Mouse (Mus musculus) monocyte, adult 5-6 weeks (primary cell): Measurements from ENCODE around the gene Ptma. TPM values are rescaled to one million over a fixed set of nuclear protein-coding genes. Genes with fewer than 3 reads are reported as not detected.
"Not testable (repeated sequence)": the region's sequence is repeated elsewhere in the genome, so short reads cannot be mapped to it uniquely, and the experiment has no call there.

ENCODE experiments used
- ATAC-seq: fragments of 153-309, 156-312 bp; replicated peaks from 2 replicates; pipeline ENCODE4 v1.8.0; 2017; ENCODE audit warnings: mild to moderate bottlenecking; ENCODE audit not compliant: low TSS enrichment, insufficient number of reproducible peaks, severe bottlenecking, poor library complexity, low FRiP score
- total RNA-seq: library from RNA; stranded (forward); fragments of 200-1000, 200-491, 200-594 nt; gene quantifications from 3 replicates; pipeline ENCODE4 v1.2.3, GENCODE M21; 2017

The Ptma gene
- total RNA-seq, 1 experiment from 2014 or later = 2,606 TPM

GRCm38 (mm10) chr1:86530871-86531546, 4.5 kb downstream of the Ptma start:
- no peak for ATAC-seq

GRCm38 (mm10) chr1:86531547-86532321, 5.2 kb downstream of the Ptma start:
- ATAC-seq = no peak

DNA sequence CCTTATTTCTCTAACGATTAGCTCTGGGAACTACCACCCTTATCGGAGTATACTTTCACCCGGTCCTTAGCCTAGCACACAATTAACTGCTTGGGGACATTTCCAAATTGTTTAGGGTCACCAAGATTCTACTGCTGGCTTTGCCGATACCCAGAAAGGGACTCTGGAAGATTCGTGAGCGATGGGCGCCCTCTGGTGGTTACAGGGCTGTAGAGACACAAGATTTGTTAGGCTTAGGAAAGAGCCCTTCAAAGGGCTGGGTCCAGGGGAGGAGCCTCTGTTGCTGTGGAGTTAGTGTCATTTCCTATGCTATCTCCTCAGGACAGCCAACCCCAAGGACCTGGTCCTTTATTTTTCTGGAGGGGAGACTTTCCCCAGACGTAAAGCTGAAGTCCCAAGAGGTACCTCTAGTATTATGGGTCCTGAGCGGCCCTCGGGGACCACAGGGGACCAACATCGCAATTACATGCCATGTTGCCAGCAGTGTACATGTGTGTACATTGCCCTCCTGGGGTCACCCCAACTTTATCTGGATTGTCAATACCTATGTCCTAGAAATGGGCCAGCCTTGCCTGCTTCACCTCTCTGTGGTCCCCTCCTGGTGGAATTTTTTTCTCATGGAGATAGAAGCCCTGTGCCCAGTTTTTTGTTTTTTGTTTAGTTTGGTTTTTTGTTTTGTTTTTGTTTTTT, 6.0 kb downstream of the Ptma start:
- peak; percentile 73 for ATAC-seq

GRCm38 (mm10) chr1:86533411-86534130, 7.0 kb downstream of the Ptma start:
- ATAC-seq = no peak

DNA sequence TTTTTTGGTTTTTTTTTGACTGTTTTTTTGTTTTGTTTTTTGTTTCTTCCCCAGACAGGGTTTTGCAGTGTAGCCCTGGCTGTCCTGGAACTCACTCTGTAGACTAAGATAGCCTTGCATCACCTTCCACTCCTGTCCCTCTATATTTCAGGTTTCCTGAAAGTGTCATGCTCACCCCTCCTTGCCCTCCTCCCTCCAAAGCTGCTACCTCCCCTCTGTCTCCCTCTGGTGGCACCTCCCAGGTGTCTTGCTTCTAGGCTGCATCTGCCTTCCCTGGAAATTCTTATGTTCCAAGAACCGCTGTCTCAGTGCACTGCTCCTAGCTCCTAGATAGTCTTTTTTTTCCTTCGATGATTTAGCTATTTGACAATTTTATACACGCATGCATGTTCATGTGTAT, 11.9 kb downstream of the Ptma start:
- no peak for ATAC-seq

DNA sequence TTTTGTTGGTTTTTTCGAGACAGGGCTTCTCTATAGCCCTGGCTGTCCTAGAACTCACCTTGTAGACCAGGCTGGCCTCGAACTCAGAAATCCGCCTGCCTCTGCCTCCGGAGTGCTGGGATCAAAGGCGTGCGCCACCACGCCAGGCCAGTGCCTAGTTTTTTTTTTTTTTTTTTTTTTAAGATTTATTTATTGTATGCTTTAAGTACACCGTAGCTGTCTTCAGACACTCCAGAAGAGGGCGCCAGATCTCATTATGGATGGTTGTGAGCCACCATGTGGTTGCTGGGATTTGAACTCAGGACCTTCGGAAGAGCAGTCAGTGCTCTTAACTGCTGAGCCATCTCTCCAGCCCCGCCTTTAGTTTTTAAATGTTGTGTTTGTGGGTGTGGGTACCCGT, 13.1 kb downstream of the Ptma start:
- ATAC-seq = not testable (repeated sequence)

DNA sequence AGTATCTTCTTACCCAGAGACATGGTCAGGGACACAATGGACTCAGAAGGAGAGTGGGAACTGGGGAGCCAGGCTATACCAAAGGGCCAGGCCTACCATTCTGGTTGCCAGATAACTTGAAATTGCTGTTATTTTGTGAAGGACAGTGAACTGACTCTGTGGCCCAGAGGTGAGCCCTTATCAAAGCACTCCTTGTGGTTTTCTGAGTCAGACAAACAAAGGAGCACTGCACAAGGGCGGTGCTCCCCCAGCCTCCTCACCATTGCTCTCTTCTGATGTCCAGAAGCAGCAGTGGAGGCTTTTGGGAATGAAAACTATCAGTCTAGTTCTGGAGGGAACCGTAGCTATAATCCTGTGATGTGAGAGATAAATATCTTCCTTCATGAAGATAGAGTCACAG, 16.1 kb downstream of the Ptma start:
- no peak for ATAC-seq

DNA sequence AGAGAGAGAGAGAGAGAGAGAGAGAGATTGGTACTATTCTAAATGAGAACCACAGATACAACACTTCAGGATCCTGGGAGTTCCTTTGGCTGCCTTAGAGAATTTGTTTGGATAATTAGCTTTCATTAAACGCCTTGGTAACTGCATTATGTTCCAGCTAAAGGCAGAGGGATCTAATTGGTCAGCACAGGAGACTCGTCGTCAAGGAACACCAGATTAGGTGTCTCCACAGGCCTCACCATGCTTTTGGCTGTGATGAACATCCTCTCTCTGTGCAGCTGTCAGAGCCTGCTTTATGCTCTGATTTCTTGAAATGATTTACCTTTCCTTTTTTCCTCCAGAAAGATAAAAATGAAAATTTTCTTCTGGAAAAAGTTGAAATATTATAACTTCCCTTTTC, 20.3 kb downstream of the Ptma start:
- ATAC-seq = no peak

DNA sequence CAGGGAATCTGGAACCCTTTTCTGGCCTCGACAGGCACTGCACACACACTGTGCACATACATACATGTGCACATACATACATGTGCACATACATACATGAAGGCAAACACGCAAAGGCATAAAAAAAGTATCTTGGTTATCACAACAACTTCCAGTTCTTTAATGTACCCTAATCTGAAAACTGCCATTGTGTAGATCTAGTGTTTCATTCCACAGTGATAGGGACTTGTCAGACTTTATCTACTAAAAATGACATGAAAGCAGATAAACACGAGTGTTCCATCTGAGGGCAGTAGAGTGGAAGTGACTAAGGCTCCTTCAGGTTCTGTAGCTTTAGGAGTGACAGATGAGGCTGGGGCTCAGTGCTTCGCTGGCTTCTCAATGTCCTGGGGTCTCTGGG, 24.8 kb downstream of the Ptma start:
- no peak for ATAC-seq

GRCm38 (mm10) chr1:86551877-86552276, 25.4 kb downstream of the Ptma start:
- no peak for ATAC-seq

GRCm38 (mm10) chr1:86555665-86556064, 29.1 kb downstream of the Ptma start:
- ATAC-seq = no peak

DNA sequence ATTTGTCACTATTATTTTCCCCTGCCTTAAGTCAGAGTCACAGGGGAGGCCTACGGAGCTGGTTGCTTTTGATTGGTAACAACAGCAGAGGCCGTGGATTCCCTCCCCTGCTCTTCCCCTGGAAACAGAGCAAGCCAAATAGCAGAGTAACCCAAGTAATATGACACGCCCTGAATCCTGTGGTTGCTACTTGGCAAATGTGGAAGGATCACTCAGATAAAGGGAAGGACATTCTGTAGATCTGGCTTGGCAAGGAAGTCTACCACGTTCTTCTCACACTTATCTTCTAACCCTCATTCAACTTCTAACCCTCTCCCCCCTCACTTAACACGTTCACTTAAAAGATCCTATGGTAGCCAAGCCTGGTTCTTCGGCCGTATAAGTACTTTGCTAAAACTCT, 31.3 kb downstream of the Ptma start:
- no peak for ATAC-seq

DNA sequence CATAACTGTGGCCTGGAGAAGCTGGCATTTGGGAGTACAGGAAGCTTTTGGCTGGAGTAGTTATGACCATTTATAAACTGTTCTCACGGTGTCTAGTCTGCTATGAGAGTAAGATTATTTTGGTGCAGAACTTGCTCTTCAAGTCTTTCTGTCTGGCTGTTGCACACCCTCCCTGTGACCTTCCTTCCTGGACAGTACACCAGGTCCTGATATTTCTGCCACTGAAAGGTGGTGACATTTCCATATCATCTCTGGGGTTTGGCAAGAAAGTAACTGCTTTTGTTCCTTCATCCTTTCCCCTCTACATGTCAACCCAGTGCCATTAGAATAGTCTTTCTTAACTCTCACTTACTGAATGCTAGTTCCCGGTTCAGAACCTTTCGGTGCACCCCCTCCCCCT, 32.7 kb downstream of the Ptma start:
- no peak for ATAC-seq

- ATAC-seq = no peak
Measured at GRCm38 (mm10) chr1:86562663-86563062, 36.1 kb downstream of the Ptma start.

GRCm38 (mm10) chr1:86568409-86568808, 41.9 kb downstream of the Ptma start:
- ATAC-seq = no peak

DNA sequence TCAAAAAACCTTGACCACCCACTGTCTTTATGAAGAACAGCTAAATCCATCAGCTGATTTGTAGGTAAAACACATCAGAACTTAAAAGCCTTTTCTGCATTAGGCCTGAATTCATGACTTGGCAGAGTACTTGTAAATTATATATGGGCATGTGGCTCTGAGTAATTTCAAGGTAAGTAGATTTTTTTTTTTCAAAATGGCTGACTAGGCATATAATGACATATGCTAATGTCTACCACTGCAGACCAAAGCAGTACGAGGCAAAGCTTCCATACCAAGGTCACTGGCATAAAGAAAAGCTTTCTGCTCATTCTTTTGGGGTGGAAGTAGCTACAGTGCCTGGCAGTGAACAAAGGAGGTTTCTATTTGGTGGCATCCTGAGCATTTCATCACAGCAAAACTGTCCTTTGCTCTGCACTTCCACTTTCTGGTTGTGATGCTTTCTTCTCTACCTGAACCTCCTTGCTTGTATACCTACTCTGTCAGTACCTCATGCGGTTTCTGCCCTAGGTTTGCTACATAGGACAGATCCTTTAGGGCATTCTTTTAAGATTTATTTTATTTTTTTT, 42.9 kb downstream of the Ptma start:
- ATAC-seq = no peak

DNA sequence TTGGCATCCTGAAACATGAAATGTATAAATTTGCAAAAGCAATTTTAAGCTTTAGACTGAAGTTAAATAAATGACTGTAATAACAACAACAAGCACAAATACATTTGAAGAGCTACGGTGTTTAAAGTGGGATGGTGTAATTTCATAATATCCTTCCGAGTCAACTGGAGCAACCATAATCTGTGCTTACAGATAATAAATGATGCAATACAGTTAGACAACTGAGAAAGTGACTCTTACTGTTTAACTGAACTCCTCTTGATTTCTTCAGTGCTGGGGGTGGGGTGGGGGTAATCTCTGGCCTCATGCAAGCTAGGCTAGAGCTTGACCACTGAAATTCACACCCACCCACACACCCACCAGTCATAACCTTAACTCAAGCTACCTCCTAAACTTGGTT, 44.9 kb downstream of the Ptma start:
- ATAC-seq = no peak

DNA sequence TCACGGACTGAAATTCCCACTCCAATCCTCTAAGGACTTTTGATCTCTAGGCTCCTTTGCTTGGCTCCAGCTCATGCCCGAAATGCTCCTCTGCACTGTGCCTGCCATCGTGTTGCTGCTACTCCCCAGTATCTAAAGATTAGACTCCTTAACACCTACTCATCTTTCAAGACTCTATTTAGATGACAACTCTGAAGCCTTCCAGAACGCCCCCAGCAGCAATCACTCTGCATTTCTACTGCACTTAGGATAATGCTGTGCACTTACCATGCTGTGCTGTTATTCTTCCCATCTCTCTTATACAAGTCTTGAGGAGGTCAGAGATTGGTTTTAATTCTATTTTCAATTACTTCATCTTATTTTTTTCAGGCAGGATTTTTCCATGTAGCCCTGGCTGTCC, 45.4 kb downstream of the Ptma start:
- no peak for ATAC-seq
